Mouse (Mus musculus) natural killer cell, adult 2 months (primary cell): Measurements from ENCODE around the gene Ryr1.

Experiments used
- DNase-seq, 2 experiments: peaks; one replicate each; pipeline ENCODE4 v3.0.0; 2022; ENCODE audit warnings: low spot score in 2 of 2

The Ryr1 gene

DNA sequence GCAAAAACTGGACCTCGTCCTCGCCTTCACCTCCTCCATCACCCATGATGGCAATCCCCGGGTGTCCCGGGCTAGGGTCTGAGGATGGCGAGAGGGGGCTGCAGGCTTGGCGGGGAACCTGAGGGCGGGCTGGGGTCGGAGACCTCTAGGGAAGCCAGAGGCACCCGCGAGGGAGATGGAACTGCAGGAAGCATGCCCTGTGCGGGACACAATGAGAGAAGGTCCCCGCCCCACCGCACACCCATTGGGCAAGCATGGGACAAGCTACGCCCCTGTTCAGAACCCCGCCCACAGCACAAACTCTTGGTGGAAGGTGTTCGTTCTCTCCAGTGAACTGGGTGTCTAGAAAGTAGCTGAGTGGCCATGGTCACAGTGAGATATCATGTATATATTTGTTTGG is at the start of gene Ryr1:
TSS of gene Ryr1 (minus strand) at position 210 of the 400 bp plus-strand sequence.
- peak in 1 of 2 experiments; percentile 30 for DNase-seq

DNA sequence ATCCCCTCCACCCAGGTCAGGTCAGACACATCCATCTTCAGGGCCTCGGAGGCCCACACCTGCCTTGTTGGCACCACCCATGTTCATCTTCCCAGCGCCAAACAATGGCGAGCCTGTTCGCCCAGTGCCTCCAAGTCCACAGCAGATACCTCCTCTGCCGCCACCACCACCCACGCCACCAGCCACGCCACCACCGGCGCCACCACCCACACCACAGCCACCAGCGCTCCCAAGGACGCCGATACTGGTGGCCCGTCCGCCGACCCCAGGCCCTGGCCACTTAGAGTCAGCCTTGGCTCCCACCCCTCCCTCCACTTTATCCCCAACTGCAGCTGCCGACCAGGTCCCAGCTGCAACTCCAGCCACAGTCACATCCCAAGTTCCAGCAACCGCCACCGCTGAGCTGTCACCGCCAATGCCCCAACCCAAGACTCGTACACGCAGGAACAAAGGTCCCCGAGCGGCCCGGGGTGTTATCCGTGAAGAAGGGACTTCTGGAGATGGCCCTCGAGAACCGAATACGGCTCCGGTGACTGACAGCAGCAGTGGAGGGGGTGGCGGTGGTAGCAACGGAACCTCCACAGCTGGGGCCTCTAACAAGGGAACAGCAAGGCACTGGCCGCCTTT is 47.5 kb upstream of the Ryr1 start:
- DNase-seq: no peak

DNA sequence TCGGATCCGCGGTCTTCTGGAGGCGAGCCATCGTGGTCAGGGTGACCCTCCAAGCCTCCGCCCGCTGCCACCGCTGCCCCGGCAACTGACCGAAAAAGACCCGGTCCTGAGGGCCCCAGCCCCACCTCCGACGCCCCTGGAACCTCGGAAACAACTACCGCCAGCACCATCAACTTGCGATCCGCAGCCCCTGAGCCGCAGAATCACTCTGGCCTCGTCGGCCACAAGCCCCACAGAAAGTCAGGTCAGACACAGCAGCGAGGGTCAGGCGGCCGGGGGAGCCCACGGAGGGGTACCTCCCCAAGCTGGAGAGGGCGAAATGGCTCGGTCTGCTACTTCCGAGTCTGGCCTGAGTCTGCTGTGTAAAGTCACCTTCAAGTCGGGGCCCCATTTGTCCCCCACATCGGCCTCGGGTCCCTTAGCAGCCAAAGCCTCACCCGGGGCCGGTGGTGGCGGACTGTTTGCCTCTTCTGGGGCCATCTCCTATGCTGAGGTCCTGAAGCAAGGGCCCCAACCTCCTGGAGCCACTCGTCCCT is 46.7 kb upstream of the Ryr1 start:
- no peak for DNase-seq

DNA sequence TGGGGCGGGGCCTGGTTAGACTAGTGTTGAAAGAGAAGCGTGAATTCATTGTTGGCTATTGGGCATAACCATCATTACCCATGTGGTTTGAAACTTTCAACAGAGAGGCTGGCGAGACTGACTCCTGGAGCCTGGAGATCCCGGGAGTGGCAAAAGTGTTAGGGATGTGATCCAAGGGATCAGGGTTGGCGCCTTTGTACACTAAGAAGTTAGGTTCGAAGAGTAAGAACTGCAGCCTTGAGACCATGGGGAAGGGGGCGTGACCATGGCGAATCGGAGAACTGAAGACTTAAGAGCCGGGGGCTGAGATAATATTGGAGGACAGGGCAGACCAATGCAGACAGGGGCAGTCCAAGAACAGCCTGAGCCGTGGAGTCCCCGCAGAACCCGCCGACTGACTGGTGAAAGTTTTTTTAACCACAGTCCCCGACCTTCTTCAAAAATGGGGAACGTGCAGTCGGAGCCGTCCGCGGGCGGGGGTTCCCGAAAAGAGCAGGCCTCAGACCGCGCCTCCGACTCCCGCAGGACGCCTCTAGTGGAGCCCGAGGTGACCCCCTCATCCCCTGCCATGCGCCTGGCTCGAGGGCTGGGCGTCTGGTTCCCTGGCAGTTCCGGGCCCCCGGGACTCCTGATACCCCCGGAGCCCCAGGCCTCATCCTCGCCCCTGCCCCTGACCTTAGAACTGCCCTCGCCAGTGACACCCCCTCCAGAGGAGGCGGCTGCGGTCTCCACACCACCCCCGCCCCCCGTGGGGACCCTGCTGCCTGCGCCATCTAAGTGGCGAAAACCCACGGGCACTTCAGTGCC is 46.0 kb upstream of the Ryr1 start:
- peak; percentile 21 to 41 for DNase-seq

DNA sequence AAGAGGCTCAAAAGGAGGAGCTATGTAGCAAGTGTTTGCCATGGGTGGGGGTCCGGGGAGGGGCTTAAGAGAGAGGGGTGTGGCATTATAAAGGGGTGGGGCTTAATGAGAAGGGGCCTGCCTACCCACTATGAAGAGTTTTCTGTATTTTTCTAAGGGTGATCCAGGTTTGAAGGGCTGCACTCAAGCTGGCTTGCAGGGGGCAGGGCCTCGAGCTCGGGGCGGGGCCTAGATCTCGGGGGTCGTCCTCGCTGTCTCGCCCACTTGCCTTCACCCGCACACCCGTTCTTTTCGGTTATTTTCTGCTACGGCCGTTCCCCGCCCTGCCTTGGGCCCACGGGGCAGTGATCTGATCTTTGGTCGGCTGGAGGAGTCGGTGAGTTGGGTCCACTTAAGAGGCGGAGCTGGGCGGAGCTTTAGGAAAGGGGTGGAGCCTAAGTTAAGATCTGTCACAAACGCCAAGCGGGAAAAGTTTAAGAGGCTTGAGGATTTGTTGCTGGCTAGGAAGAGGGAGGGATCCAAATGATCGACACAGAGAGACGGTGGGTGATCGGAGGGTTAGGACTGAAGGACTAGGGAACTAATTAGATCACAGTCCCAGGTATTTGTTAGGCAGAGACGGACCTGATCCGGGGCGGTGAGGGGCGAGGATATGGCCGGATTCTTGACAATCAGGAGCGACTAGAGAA is 45.2 kb upstream of the Ryr1 start, which contains the start of the genes Ggn and Spred3:
TSS of gene Ggn (plus strand) at position 145 of the 689 bp plus-strand sequence.
TSS of gene Spred3 (minus strand) at position 346 of the 689 bp plus-strand sequence.
- peak; percentile 26 to 37 for DNase-seq

DNA sequence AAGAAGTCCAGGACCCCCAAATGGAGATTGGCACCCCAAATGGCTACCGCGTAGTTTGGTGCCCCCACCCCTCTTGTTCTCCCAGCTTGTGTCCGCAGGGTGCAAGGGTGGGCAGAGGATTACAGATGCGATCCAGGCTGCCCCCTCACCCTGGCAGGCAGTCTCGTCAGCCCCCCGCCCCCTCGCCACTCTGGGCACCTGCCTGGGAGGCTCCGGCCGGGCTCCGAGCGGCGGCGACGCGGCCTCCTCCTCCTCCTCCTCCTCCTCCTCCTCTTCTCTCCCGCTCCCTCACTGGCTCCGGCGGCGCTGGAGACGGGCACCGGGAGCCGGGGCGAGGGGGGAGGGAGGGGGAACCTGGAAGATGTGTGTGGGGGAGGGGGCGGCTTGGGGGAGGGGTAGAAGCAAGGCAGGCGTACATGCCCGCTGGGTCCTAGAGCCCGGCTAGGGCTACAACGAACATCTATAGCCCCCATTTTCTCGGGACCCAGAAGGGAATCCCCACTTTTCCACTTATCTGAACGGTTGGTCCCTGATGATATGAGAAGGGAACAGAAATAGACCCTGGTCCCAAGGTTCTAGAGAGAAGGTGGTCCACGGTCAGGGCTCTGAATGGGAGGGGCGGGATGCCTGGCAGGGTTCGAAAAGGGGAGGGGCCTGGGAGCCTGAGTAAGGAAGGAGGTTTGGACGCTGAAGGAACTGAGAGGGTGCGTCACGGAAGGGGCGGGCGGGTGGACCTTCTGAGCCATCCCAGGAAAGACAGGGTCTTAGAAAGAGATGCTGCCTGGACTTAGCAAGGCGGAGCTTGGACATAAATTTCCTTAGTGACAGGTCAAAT is 44.5 kb upstream of the Ryr1 start:
- no peak for DNase-seq

DNA sequence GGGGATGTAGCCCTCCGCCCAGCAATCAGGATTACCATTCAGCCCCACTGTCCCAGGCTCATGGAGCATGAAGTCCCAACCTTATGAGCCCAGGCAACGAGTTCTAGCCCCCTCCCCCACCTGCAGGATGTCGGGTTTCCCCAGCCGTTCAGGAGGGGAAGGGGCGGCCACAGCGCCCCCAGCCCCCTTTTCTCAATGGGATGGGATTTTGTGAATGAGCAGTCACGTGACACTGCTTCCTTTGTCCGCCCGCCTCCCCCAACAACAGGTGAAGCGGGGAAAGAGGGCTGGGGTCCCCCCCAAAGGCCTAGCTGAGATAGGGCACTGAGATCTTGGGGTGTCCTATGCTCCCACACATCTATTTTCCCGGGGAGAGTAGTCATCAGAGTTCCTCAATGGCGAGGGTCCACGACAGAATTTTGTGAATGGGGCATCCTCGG is 43.8 kb upstream of the Ryr1 start:
- no peak for DNase-seq

DNA sequence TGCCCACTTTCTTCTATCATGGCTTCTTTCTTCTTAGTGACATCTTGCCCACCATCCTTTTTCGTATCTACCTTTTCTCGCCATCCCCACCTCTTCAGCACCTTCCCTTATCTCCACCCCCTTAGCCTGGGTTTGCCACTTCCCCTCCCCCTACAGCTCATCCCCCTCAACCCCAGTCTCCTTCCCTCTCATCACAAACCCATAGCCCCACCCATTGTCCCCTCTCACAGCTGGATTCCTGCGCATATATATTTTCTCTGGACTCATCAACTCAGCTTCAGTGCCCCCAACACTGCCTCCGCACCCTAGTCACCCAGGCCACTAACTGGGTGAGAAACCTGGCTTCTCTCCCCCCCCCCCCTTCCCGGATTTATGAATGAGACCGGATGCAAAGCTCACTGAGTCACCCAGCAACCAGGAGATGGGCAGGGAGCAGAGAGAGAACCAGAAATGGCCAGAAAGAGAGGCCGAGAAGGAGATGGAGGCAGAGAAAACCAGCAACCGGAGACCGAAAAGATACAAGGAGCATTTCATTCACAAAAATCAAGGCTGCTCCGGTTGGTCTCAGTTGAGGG is 43.2 kb upstream of the Ryr1 start:
- DNase-seq: no peak

DNA sequence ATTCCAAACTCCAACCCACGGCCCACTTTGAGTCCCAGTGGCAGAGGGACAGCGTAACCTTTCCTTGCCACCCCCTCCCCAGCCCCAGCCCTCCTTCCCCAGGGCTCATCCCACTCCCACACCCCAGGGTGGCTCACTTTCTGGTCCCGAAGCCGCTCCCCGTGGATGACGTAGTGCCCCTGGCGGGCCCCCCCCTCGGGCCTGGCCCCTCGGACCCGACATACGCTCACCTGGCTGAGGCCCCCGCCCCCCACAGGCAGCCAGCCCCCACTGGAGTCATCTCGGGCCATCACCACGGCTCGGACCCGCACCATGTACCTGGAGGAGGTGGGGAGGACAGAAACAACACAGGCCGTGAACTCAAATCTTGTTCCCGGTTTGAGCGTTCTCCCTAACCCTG is 42.7 kb upstream of the Ryr1 start:
- no peak for DNase-seq

DNA sequence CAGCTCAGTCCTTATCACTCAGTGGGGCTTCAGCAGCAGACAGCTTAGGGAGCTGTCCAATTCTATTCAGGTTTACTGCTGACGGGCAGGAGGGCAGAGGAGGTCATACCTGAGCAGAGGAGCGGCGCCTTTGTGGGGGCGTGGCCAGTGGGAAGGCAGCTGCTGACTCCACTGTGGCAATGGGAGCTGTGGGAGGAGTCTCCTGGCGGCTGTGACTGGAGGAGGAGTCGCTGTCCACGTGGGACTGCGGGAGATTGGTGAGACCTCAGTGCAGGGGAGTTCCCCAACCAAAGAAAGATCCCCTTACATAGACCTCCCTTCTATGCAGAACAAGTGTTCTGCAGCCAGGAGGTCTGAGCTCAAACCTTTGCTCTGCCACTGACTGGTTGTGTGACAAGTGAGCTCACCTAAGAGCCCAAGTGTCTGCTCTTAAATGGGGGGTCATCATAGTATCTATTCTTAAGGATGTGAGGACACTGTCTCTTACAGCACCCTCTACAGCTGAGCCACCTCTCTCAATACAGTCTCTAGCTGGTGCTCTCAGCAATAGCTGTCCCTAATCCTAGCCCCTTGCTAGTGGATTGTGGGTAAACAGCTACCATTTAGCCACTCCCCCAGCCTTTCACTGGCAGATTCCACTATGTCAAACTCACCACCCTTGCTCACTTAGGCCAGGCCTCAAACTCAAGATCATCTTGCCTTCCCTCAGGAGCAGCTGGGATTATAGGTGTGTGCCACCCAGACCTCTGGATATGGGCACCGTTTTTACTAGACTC is 38.0 kb upstream of the Ryr1 start:
- DNase-seq: peak; percentile 37 to 56

DNA sequence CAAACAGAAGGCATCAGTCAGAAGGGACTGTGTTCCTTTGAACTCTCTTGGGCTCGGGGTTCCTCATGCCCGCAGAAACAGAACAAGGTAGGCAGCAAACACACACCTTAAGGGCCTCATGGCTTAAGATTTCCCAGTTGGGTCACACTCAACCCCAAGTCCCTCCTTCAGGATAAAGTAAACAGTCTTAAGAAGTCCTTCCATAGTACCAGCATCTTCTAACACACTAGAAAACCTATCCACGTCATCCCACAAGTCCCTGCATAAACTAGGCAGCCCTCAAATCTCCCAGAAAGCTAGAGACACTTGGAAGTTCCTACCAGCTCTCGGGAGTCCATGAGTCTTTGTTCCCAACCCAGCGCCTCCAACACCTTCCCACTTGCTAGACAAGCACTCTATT is 37.3 kb upstream of the Ryr1 start:
- DNase-seq: no peak

DNA sequence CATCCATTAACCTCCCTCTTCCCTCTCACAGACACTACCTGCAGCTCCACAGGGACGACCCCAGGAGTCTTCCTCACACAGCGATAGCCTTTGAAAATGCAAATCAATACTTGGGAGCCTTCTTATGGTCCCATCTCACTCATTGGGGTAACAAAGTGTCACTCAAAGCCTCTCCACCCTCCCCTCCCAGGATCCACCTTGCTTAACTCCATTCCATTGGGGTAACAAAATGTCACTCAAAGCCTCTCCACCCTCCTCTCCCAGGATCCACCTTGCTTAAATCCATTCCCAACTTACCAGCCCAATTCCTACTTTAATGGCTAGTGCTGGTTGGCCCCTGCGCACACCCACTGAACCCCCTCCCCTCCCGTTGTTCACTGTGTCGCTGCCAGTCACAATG is 33.3 kb upstream of the Ryr1 start:
- no peak for DNase-seq

DNA sequence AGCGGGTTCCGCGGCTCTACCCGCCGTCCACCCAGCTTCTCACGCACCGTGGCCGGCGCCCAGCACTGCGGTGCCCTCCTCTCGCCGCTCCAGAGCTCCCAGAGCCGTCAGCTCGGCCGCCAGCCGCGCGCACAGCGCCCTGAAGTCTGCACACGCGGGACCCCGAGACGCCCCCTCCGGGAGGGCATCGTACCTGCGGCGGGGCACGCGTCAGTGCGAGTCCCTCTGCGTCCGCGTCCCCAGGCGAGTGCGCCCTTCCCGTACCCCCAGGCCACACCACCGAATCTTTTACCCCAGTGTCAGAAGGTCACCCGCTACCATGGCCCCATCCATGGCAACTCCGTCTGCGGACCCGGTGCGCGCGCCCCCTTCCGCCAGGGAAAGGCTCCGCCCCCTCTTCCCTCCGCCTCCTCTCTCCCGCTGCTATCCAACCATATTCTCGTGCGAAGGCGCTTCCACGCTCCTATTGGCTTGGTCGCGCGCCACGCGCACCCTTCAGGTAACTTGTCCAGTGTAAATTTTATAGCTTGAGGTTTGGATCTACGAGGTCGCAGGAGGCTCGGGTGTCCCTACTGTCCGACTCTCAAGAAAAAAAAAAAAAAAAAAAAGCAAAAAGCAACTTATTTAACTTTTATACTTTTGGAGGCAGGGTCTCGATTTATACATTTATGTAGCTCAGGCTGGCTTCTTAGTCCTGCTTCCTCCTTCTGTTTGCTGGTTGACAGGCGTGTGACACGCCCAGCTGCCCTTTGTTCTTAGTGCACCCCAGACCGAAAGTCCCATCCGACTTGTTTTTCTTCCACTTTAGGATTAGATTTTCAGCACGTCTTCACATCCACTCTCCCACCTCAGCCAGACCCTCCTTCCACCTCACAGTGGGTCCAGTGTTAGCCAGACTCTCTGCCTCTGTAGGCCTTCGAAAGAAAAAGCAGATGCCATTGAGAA is 31.1 kb upstream of the Ryr1 start, which contains the start of gene Fam98c:
TSS of gene Fam98c (minus strand) at position 397 of the 945 bp plus-strand sequence.
- DNase-seq: peak; percentile 56 to 66

DNA sequence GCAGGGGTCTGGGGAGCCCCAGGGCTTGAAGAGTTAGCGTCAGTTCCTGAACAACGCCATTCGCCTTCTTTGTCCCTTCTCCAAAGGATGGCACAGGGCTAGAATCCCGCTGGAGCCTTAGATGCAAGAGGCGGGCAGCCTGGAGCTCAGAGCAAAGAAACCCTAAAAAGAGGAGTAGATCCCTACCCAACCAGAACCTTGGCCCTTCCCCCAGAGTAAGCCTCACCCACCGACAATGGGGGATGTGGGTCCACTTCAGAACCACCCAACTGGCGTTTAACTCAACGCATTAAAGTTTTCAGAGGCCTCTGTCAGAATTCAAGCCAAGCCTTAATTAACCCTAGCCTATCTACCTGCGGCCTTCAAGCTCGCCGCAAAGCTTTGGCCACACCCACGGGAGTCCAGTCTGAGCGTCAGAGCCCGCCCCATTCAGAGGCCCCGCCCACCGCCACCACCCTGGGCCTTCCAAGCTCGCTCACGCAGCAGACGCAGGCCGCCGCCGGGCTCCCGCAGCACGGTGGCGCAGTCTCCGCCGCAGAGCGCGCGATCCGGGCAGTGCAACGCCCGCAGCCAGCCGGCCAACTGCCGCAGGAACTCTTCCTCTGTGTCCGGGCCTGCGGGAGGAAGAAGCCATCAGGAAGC is 30.3 kb upstream of the Ryr1 start:
- DNase-seq: peak; percentile 75 to 83

DNA sequence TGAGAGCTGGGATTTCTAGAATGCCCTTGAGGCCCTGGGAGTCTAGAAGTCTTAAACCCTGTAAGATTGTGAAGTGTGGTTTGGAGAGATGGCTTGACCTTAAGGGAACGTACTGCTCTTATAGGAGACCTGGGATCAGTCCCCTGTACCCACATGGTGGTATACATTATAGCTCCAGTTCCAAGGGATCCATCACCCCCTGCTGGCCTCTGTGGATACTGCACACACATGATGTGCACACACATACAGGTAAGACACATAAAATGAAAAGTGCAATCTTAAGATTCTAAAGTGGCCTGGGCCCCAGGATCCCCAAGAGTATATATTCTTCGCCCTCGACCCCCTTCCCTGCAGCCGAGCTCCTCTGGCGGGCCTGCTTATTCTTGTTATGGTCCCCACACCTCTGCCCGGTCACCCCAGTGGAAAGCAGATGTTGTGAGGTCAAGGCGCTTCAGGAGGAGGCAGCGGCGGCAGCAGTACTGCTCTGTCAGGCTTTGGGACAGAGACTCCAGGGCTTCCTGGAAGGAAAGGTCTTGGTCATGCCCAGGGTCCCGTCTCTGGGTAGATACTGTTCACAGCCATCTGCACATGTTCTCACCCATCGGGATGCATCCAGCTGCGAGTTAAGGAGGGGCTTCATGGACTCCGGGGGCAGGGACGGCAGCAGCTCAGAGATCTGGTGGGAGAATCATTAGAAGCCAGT is 29.2 kb upstream of the Ryr1 start:
- DNase-seq: peak in 1 of 2 experiments; percentile 34

DNA sequence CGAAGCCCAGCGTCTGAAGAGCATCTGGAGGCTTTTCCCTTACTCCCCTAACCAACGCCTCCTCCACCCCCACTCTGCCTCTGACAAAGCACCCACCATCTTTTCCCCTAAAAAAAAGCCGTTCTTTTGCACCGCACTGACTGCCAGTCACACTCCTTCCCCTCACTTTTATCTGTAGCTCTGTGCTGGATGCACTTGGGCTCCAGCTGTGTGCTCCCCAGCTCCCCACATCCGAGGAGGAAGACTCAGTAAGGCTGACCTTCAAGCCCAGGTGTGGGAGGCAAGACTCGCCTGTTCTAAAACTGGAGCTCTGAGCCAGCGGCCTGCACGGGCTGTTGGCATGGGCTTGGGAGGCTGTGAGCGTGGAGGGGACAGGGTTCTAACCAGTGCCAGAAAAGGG is 26.5 kb upstream of the Ryr1 start:
- no peak for DNase-seq

DNA sequence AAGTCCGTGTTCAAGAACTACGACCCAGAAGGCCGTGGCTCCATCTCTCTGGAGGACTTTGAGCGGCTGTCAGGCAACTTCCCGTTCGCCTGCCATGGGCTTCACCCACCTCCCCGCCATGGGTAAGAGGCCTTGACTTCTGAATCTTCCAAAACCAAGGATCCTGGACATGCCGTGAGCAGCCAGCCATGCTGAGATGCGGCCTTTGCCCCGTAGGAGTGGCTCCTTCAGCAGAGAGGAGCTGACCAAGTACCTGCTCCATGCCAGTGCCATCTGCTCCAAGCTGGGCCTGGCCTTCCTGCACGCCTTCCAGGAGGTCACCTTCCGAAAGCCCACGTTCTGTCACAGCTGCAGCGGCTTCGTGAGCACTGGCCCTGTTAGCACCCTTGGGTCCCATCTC is 23.8 kb upstream of the Ryr1 start:
- DNase-seq: no peak
